Mouse (Mus musculus) hindbrain, embryonic 15.5 days (tissue): ENCODE measurements at regions not wholly inside any gene's neighbourhood (a gene's known extent, or its start where the extent isn't known, plus 50 kb on each side); places are given as distances from the start of the nearest gene placed in this dataset.

Experiments used
- ATAC-seq: fragments of 200-750 bp; cut with Nextera tagmentation; 2 replicates; pipeline ENCODE4 v1.8.0; 2017; ENCODE audit warnings: low read depth, moderate number of reproducible peaks, moderate TSS enrichment; ENCODE audit not compliant: low FRiP score
- H3K27ac ChIP-seq: fragments of 300-500 bp; sonication (generic); replicated peaks from 2 replicates; pipeline ENCODE4 v1.5.1; 2015; ENCODE audit warnings: mild to moderate bottlenecking, inconsistent platforms
- H3K27me3 ChIP-seq: fragments of 300-500 bp; sonication (generic); 2 replicates; pipeline ENCODE4 v1.6.1; 2015; ENCODE audit warnings: control low read depth, inconsistent platforms
- H3K36me3 ChIP-seq: fragments of 300-500 bp; sonication (generic); 2 replicates; pipeline ENCODE4 v1.6.1; 2015; ENCODE audit warnings: control low read depth, inconsistent platforms
- H3K4me1 ChIP-seq: fragments of 300-500 bp; sonication (generic); replicated peaks from 2 replicates; pipeline ENCODE4 v1.6.1; 2015; ENCODE audit warnings: control low read depth, inconsistent platforms
- H3K4me2 ChIP-seq: fragments of 300-500 bp; sonication (generic); 2 replicates; pipeline ENCODE4 v1.6.1; 2015; ENCODE audit warnings: moderate library complexity, mild to moderate bottlenecking, inconsistent platforms
- H3K4me3 ChIP-seq: fragments of 300-500 bp; sonication (generic); 2 replicates; pipeline ENCODE4 v1.5.1; 2015; ENCODE audit warnings: mild to moderate bottlenecking, inconsistent platforms
- H3K9ac ChIP-seq: fragments of 300-500 bp; sonication (generic); 2 replicates; pipeline ENCODE4 v1.6.1; 2015; ENCODE audit warnings: inconsistent platforms
- H3K9me3 ChIP-seq: fragments of 300-500 bp; sonication (generic); 2 replicates; pipeline ENCODE4 v1.6.1; 2016; ENCODE audit warnings: control low read depth, inconsistent platforms
- WGBS: fragments of 180-500 bp; shearing (Covaris S2); methylation state at CpG from one replicate; pipeline ENCODE4 v1.1.7; 2015; 5-methylcytosine and 5-hydroxymethylcytosine counted together

DNA sequence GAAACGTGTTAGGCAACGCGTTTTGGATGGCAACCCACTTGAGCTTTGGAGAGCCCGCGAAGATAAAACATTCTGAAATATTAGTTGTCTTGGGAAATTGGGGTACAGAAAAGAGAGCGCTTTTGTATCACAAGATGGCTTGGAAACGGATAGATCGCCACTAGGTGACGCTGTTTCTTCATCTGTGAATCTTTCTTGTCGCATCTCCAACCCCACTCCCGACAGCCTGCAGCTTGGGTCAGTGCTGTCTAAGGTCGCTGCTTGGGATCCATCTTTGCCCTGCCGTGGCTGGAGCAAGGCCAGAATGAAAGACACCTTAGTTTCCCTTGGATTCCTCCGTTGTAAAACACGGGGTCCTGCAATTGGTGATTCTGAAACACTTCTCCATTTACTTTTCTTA lies 88.3 kb downstream of the Aldh8a1 start:
- H3K4me2 ChIP-seq, result peak overlapping the region; percentile 39
- H3K9me3 ChIP-seq, result no peaks in the 10 kb centered on the region
- peaks cover 13% of the 10 kb centered on the region; the same call in 1 of the 2 replicates for H3K4me1 ChIP-seq
- peaks cover 5% of the 10 kb centered on the region; the same call in 1 of the 2 replicates for H3K27me3 ChIP-seq
- no peak overlapping the region for H3K27ac ChIP-seq
- peak; percentile 78 for ATAC-seq
- H3K9ac ChIP-seq, result no peak overlapping the region
- no peaks in the 10 kb centered on the region for H3K36me3 ChIP-seq
- 3% methylated on average over 15 of the region's 15 CpGs for WGBS
- 0 out of 2 replicates have a peak overlapping the region, but pooled peaks have one; percentile 7 for H3K4me3 ChIP-seq

DNA sequence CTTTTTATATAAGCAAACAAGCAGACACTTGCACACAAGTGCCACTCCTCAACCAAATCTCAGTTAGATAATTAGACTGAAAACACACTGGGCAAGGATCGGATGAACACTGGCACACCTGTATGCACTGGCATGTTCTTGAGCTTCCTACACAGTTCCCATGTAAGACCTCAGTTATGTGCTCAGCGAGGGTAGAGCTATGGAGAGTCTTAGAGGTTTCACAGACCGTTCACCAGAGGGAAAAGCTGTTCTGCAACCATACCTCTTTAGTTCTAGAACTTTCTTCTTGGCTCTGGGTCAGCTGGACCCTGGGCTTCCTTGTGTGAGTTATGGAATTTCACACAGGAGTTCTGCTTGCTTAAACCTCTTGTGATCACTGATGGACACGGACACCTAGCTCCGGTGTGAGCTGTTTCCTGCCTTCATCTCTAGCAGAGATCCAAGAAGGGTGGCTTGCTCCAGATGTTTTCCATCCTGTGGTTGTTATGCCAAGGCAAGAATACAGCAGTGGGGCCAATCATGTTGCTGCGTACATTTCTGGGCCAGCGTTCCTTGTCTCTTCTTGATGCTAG lies 88.8 kb downstream of the Aldh8a1 start:
- 69% methylated on average over 7 of the region's 7 CpGs for WGBS
- Histone ChIP-seq H3K36me3 (no peaks in the 10 kb centered on the region), H3K27ac (no peak overlapping the region), H3K9me3 (no peaks in the 10 kb centered on the region), H3K9ac (no peak overlapping the region), H3K27me3 (peaks cover 5% of the 10 kb centered on the region; the same call in 1 of the 2 replicates), H3K4me1 (peaks cover 13% of the 10 kb centered on the region; the same call in 1 of the 2 replicates), H3K4me2 (no peak overlapping the region), H3K4me3 (no peak overlapping the region)
- ATAC-seq, result no peak

DNA sequence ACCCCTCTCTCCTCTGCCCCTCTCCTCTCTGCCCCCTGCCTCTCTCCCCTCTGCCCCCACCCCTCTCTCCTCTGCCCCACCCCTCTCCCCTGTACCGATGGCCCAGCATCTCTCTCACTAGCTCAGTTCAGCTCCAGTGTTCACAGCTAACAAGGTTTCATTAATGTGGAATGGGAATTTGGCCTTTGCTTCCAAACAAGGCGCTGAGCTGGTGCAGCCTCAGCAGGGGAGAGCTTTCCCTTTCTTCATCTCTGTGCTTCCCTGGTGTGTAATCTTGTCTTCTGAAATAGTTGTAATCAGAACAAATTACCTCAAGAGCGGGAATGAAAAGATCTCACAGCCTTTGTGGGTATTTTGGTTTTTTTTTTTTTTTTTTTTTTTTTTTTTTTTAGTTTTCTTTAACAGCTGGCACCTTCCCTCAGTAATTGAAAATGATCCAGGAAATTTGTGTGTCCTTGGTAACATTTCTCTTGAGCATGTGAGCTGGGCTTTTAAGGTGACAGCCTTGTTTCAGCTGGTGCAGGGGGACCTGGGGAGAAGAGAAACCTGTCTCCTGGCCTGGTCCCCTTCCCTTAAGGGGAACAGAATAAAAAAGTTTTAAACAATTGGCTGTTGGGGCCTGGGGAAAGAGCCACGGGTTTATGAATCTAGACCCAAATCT lies 90.5 kb downstream of the Aldh8a1 start:
- Histone ChIP-seq H3K27ac (no peak overlapping the region), H3K9me3 (no peaks in the 10 kb centered on the region), H3K36me3 (no peaks in the 10 kb centered on the region), H3K4me2 (no peak overlapping the region), H3K27me3 (peaks cover 5% of the 10 kb centered on the region; the same call in 1 of the 2 replicates), H3K4me3 (no peak overlapping the region), H3K9ac (no peak overlapping the region), H3K4me1 (peaks cover 13% of the 10 kb centered on the region; the same call in 1 of the 2 replicates)
- ATAC-seq, result no peak
- 13% methylated on average over 4 of the region's 4 CpGs for WGBS

DNA sequence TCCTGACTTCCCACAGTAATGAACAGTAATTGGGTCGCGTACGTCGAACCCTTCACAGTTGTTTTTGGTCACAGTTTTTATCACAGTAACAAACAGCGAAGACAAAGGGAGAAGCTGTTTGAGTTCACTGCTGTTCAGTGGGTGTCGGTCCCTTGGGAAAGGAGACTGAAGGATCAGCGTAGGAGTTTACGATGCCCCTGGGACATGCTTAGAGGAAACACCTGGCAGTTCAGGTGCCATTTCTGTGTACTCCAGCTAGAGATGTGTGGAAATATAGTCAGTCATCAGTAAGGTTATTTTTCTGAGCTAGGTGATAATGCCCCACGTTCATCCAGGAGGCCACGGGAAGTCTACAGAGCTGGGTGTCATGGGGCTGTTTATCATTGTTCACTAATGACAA lies 91.3 kb downstream of the Aldh8a1 start:
- no peak overlapping the region for H3K9ac ChIP-seq
- H3K27ac ChIP-seq, result no peak overlapping the region
- no peak overlapping the region for H3K4me2 ChIP-seq
- peaks cover 5% of the 10 kb centered on the region; the same call in 1 of the 2 replicates for H3K27me3 ChIP-seq
- WGBS, result 76% methylated on average over 10 of the region's 10 CpGs
- no peak overlapping the region for H3K4me3 ChIP-seq
- no peaks in the 10 kb centered on the region for H3K9me3 ChIP-seq
- H3K4me1 ChIP-seq, result peaks cover 13% of the 10 kb centered on the region; the same call in 1 of the 2 replicates
- no peak for ATAC-seq
- H3K36me3 ChIP-seq, result no peaks in the 10 kb centered on the region

DNA sequence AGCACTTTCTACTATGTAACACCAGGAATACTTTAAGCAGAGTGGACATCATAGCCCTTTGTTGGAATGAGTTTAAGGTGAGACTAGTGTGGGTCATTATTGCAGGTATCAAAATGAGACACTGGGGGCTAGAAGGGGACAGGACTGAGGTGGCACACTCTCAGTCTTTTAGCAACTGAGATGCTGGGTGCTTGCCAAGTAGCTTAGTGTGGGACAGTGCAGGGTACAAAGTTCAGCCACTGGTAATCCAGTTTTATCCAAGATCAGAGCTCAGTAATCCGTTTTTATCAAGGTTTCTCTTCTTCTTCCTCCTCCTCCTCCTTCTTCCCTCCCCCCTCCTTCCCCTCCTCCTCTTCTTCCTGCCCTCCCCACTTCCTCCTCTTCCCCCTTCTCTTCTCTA lies 92.9 kb downstream of the Aldh8a1 start:
- H3K27me3 ChIP-seq, result no peaks in the 10 kb centered on the region
- H3K36me3 ChIP-seq, result no peaks in the 10 kb centered on the region
- H3K4me2 ChIP-seq, result no peak overlapping the region
- no peaks in the 10 kb centered on the region for H3K9me3 ChIP-seq
- peaks cover 13% of the 10 kb centered on the region; the same call in 1 of the 2 replicates for H3K4me1 ChIP-seq
- no peak overlapping the region for H3K27ac ChIP-seq
- ATAC-seq, result no peak
- no peak overlapping the region for H3K4me3 ChIP-seq
- WGBS, result 53% methylated on average over 1 of the region's 1 CpGs
- H3K9ac ChIP-seq, result no peak overlapping the region

DNA sequence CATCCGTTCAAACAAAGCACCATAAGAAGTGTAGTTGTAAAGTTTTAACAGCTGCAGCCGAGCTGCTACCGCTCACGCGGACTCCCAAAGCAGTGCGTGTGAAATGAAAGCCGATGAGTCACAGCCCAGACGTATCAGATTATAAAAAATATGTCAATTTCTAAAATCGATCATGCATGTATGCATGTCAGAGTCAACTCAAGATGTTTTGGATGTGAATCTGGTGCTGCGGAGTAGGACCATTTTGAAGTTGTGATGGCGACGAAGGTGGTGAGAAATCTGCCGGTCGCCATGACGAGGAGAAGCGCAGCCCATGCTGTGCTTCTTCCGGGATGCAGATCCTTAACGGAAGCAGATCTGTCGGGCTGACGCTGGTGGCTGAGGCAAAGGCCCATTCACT lies 93.5 kb downstream of the Aldh8a1 start:
- Histone ChIP-seq H3K4me3 (no peak overlapping the region), H3K9ac (no peak overlapping the region), H3K9me3 (no peaks in the 10 kb centered on the region), H3K36me3 (no peaks in the 10 kb centered on the region), H3K4me2 (no peak overlapping the region), H3K27me3 (no peaks in the 10 kb centered on the region), H3K27ac (no peak overlapping the region), H3K4me1 (peaks cover 11% of the 10 kb centered on the region; the same call in 1 of the 2 replicates)
- no peak for ATAC-seq
- 73% methylated on average over 20 of the region's 20 CpGs for WGBS

DNA sequence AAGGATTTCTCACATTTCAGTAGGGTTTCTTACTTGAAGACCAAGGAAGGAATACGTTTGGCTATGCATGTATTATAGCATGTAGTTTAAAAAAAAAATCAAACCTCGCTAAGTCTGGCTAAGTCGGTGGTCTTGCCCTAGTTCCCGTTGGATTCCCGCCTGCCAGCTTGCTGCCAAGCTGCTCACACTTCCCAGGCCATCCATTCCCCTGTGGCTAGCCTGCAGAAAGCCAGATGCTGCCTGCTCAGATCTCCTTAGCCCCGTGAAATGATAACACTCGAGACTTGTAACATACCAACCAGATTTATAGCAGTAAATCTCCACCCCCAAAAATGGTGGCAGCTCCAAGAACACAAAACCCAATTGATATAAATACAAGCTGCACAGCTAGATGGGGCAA lies 97.2 kb downstream of the Aldh8a1 start:
- WGBS, result 66% methylated on average over 7 of the region's 7 CpGs
- no peak overlapping the region for H3K9ac ChIP-seq
- H3K9me3 ChIP-seq, result no peaks in the 10 kb centered on the region
- H3K4me2 ChIP-seq, result no peak overlapping the region
- H3K4me1 ChIP-seq, result no peaks in the 10 kb centered on the region
- no peak overlapping the region for H3K27ac ChIP-seq
- H3K27me3 ChIP-seq, result no peaks in the 10 kb centered on the region
- no peaks in the 10 kb centered on the region for H3K36me3 ChIP-seq
- ATAC-seq, result no peak
- H3K4me3 ChIP-seq, result no peak overlapping the region

DNA sequence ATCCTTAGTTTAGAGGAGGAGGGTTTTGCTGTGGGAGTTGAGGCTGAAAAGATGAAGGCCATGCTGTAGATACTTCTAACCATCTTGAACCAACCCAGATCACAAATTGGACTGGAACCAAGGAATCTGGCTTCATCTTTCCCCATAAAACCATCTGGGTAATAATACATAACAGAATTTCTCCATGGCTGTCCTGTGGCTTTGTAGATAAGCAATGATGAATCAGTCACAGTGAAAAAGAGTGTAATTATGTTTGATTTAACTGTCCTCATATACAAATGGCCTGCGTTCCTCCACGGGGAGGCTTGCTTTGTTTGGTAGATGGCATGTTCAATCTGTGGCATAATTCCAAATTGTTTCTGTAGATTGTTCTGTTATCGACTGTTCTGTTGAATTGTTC lies 100.9 kb downstream of the Aldh8a1 start:
- WGBS, result 62% methylated on average over 3 of the region's 3 CpGs
- H3K9me3 ChIP-seq, result no peaks in the 10 kb centered on the region
- no peaks in the 10 kb centered on the region for H3K4me1 ChIP-seq
- H3K27me3 ChIP-seq, result no peaks in the 10 kb centered on the region
- H3K4me2 ChIP-seq, result no peak overlapping the region
- H3K4me3 ChIP-seq, result no peak overlapping the region
- no peak overlapping the region for H3K9ac ChIP-seq
- H3K36me3 ChIP-seq, result no peaks in the 10 kb centered on the region
- ATAC-seq, result no peak
- no peak overlapping the region for H3K27ac ChIP-seq

DNA sequence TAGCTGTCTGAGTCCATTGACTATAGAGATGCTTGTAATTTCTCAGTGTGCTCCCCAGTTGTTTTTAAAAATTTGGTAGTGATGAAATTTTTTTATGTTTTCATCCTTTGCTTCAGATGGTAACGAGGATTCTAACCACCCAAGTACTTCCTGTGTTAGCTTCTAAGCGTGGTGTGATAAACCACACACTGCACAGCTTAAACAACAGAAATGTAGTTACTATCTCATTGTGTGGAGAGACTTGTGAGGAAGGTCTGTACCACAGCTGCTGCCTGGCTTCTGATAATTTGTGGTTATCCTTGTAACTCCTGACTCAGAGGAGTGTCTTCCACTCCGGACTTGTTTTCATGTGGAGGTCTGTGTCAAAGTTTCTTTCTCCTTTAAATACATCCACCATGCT lies 102.3 kb downstream of the Aldh8a1 start:
- no peaks in the 10 kb centered on the region for H3K27me3 ChIP-seq
- no peaks in the 10 kb centered on the region for H3K36me3 ChIP-seq
- 95% methylated on average over 3 of the region's 3 CpGs for WGBS
- H3K27ac ChIP-seq, result no peak overlapping the region
- H3K9ac ChIP-seq, result no peak overlapping the region
- H3K4me2 ChIP-seq, result no peak overlapping the region
- H3K4me1 ChIP-seq, result no peaks in the 10 kb centered on the region
- H3K4me3 ChIP-seq, result no peak overlapping the region
- no peak for ATAC-seq
- H3K9me3 ChIP-seq, result no peaks in the 10 kb centered on the region

DNA sequence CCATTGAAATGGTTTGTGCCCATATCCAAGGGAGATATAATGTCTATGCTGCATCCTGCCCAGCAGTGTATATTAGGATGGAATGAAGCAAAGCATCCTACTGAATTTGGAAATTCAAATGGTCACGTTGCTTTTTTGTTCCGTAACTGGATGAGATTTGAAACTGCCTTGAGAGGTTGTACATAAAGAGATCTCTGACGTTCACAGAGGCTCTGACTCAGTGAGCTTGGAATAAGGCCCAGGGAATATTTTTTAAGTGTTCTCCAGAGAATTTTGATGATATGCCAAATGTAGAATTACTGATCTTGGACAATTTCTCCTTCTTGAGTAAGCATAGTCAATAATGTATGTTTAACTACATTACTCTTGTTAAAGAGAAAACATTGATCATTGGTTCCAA lies 104.2 kb downstream of the Aldh8a1 start:
- WGBS, result 91% methylated on average over 3 of the region's 3 CpGs
- H3K9me3 ChIP-seq, result no peaks in the 10 kb centered on the region
- no peaks in the 10 kb centered on the region for H3K27me3 ChIP-seq
- no peak overlapping the region for H3K9ac ChIP-seq
- ATAC-seq, result no peak
- no peak overlapping the region for H3K4me2 ChIP-seq
- no peaks in the 10 kb centered on the region for H3K36me3 ChIP-seq
- H3K4me3 ChIP-seq, result no peak overlapping the region
- H3K4me1 ChIP-seq, result no peaks in the 10 kb centered on the region
- no peak overlapping the region for H3K27ac ChIP-seq

DNA sequence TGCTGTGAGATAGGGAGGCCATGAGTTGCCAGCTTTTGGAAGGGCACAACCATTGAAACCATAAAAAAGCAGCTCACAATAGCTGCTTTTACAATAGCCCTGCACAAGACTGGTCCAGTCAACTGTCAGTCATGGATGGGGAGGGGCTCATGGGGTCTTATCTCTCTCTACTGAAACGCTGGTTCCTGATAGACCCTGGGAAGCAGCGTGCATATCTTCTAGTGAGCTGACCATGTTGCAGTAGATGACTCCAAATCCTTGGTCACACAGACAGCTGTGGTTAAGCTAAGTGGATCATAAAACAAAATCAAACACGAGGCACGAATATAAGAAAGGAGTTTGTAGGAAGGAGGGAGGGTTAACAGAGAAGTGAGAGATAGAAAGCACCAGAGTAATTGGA lies 105.0 kb downstream of the Aldh8a1 start:
- Histone ChIP-seq H3K27ac (no peak overlapping the region), H3K4me2 (no peak overlapping the region), H3K9me3 (no peaks in the 10 kb centered on the region), H3K36me3 (no peaks in the 10 kb centered on the region), H3K4me3 (no peak overlapping the region), H3K27me3 (no peaks in the 10 kb centered on the region), H3K4me1 (no peaks in the 10 kb centered on the region), H3K9ac (no peak overlapping the region)
- no peak for ATAC-seq
- 82% methylated on average over 4 of the region's 4 CpGs for WGBS

DNA sequence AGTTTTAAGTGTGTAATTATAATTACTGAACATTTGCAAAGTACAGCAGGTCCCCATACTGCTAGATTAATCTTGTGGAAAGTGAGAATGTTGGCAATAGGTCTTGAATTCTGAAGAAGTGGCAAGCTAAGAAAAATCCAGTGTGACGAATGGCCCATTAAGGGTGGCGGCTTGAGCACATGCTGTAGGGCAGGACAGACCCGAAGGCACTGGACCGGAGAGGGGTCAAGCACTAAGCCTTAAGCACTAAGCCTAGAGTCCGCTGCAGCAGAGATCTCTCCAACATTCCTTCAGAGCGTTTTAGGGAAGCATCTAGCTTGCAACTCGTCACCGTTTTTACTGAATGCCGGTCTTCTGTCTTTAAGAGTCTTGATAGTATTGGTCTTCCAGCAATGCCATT lies 105.6 kb downstream of the Aldh8a1 start:
- no peak overlapping the region for H3K4me2 ChIP-seq
- no peak overlapping the region for H3K4me3 ChIP-seq
- no peak overlapping the region for H3K9ac ChIP-seq
- H3K9me3 ChIP-seq, result no peaks in the 10 kb centered on the region
- no peaks in the 10 kb centered on the region for H3K36me3 ChIP-seq
- no peaks in the 10 kb centered on the region for H3K27me3 ChIP-seq
- H3K27ac ChIP-seq, result no peak overlapping the region
- ATAC-seq, result no peak
- WGBS, result 86% methylated on average over 9 of the region's 9 CpGs
- H3K4me1 ChIP-seq, result no peaks in the 10 kb centered on the region

DNA sequence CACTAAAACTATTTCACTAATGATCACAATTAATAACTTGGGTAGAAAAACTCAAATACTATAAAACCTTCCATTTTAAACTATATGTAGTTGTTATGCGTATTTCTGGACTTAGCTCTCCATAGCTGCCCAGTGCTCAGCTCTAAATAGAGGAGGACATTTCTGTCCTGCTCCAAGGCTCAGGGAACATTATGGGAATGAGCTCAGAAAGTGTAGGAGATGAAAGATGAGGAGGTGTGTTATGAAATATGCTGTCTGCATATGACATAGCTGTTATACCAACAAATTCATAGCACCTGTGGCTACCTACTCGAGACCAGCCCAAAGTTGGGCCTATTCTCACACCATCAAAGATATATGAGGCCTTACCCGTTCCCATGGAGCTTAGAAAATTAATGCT lies 106.3 kb downstream of the Aldh8a1 start:
- H3K4me2 ChIP-seq, result no peak overlapping the region
- no peak overlapping the region for H3K27ac ChIP-seq
- no peaks in the 10 kb centered on the region for H3K9me3 ChIP-seq
- WGBS, result 89% methylated on average over 3 of the region's 3 CpGs
- no peak overlapping the region for H3K4me3 ChIP-seq
- no peak for ATAC-seq
- no peaks in the 10 kb centered on the region for H3K36me3 ChIP-seq
- H3K4me1 ChIP-seq, result no peaks in the 10 kb centered on the region
- H3K9ac ChIP-seq, result no peak overlapping the region
- no peaks in the 10 kb centered on the region for H3K27me3 ChIP-seq
